In genomic region chr3:141884190-141884589, GRCm38 (mm10) we compare ENCODE assay signal across 25 mouse cellular contexts.
"Had no signal": no experiment of that assay in that cellular context is flagged by ENCODE, and none has a peak within 500 bp of the region (broad histone marks: within the 10 kb centered on the region; RNA-seq: fewer than 3 reads in every experiment).

No protein-coding gene starts in this region.

- DNase-seq: cerebellum, adult 9-10 months; cerebellum, adult 9-11 months; cerebellum, postnatal 10 days; cerebellum, postnatal 14 days; cerebellum, postnatal 25 days; cerebellum, postnatal 36 days; embryo, embryonic 11 days; forebrain, postnatal 0 days; gastrocnemius, adult 2 months; gastrocnemius, postnatal 10 days; gastrocnemius, postnatal 14 days; gastrocnemius, postnatal 25 days; gastrocnemius, postnatal 36 days; heart, adult 11 months; heart, adult 18-20 months; heart, adult 2 months had no signal

- H3K9ac ChIP-seq: embryonic facial prominence, embryonic 12.5 days; embryonic facial prominence, embryonic 13.5 days; embryonic facial prominence, embryonic 15.5 days; forebrain, embryonic 12.5 days; forebrain, embryonic 13.5 days; forebrain, embryonic 15.5 days; forebrain, postnatal 0 days had no signal

- H3K9me3 ChIP-seq: embryonic facial prominence, embryonic 10.5 days; embryonic facial prominence, embryonic 12.5 days; embryonic facial prominence, embryonic 13.5 days; embryonic facial prominence, embryonic 15.5 days; forebrain, embryonic 10.5 days; forebrain, embryonic 12.5 days; forebrain, embryonic 13.5 days; forebrain, embryonic 15.5 days had no signal

- H3K27me3 ChIP-seq: embryonic facial prominence, embryonic 12.5 days; embryonic facial prominence, embryonic 13.5 days; embryonic facial prominence, embryonic 15.5 days; forebrain, embryonic 12.5 days; forebrain, embryonic 13.5 days; forebrain, embryonic 15.5 days had no signal

- H3K36me3 ChIP-seq: embryonic facial prominence, embryonic 12.5 days; embryonic facial prominence, embryonic 13.5 days; embryonic facial prominence, embryonic 15.5 days; forebrain, embryonic 12.5 days; forebrain, embryonic 15.5 days had no signal

- H3K4me2 ChIP-seq: embryonic facial prominence, embryonic 12.5 days; embryonic facial prominence, embryonic 13.5 days; embryonic facial prominence, embryonic 15.5 days; forebrain, embryonic 12.5 days; forebrain, embryonic 13.5 days; forebrain, embryonic 15.5 days had no signal

- H3K27ac ChIP-seq: embryonic facial prominence, embryonic 10.5 days; embryonic facial prominence, embryonic 12.5 days; embryonic facial prominence, embryonic 13.5 days; embryonic facial prominence, embryonic 15.5 days; forebrain, embryonic 10.5 days; forebrain, embryonic 12.5 days; forebrain, embryonic 13.5 days; forebrain, embryonic 15.5 days; gastrocnemius, adult 2 months; heart, adult 2 months had no signal

- H3K4me1 ChIP-seq: embryonic facial prominence, embryonic 10.5 days; embryonic facial prominence, embryonic 12.5 days; embryonic facial prominence, embryonic 13.5 days; embryonic facial prominence, embryonic 15.5 days had no signal

- H3K4me3 ChIP-seq: embryonic facial prominence, embryonic 10.5 days; embryonic facial prominence, embryonic 12.5 days; embryonic facial prominence, embryonic 13.5 days; embryonic facial prominence, embryonic 15.5 days; erythroblast, embryonic 14.5 days; forebrain, embryonic 10.5 days; forebrain, embryonic 12.5 days; forebrain, embryonic 13.5 days; forebrain, embryonic 15.5 days; gastrocnemius, adult 2 months; heart, adult 2 months had no signal
